Mouse (Mus musculus) MEL (cell line): Measurements from ENCODE around the gene Vwce. TPM values are rescaled to one million over a fixed set of nuclear protein-coding genes. Genes with fewer than 3 reads are reported as not detected.
A peak's percentile ranks its signal among the peaks of the same experiment; 100 is the strongest.

Experiments used
- DNase-seq: peaks from one replicate; pipeline ENCODE4 v3.0.0; 2011; ENCODE audit warnings: low read depth, low spot score
- H3K27ac ChIP-seq: 2 replicates; pipeline ENCODE4 v1.5.1; 2012; ENCODE audit warnings: low read depth, mild to moderate bottlenecking, control low read depth, low read length, moderate library complexity; ENCODE audit not compliant: control insufficient read depth
- H3K27me3 ChIP-seq, 2 experiments: fragments of 150-350 bp in 1 of 2; sonication (generic) in 1 of 2; 2 replicates each; pipeline ENCODE4 v1.6.1; 2012; ENCODE audit warnings: low read length in 2 of 2, mild to moderate bottlenecking in 2 of 2, improper control_type of control experiment in 1 of 2, moderate library complexity in 1 of 2; ENCODE audit not compliant: insufficient read depth in 2 of 2, control insufficient read depth in 1 of 2
- H3K36me3 ChIP-seq, 2 experiments: 2 replicates each; pipeline ENCODE4 v1.6.1; 2012 to 2014; ENCODE audit warnings: low read length in 2 of 2, improper control_type of control experiment in 1 of 2, inconsistent platforms in 1 of 2, mild to moderate bottlenecking in 1 of 2; ENCODE audit not compliant: insufficient read depth in 2 of 2, control insufficient read depth in 1 of 2
- H3K4me1 ChIP-seq, 2 experiments: fragments of 150-350 bp in 1 of 2; sonication (generic) in 1 of 2; 2 replicates each; pipeline ENCODE4 v1.6.1; 2012; ENCODE audit warnings: low read length in 2 of 2, improper control_type of control experiment in 1 of 2, mild to moderate bottlenecking in 1 of 2; ENCODE audit not compliant: insufficient read depth in 2 of 2, control insufficient read depth in 1 of 2
- H3K4me3 ChIP-seq, 2 experiments: fragments of 150-350 bp in 1 of 2; sonication (generic) in 1 of 2; 2 replicates each; pipeline ENCODE4 v1.5.1; 2012; ENCODE audit warnings: low read depth in 2 of 2, low read length in 2 of 2, mild to moderate bottlenecking in 2 of 2, moderate library complexity in 2 of 2, control low read depth in 1 of 2, improper control_type of control experiment in 1 of 2; ENCODE audit not compliant: control insufficient read depth in 1 of 2, insufficient read depth in 1 of 2
- H3K79me2 ChIP-seq: 2 replicates; pipeline ENCODE4 v1.6.1; 2012; ENCODE audit warnings: mild to moderate bottlenecking, low read length, moderate library complexity; ENCODE audit not compliant: control insufficient read depth, poor library complexity, insufficient read depth
- H3K9ac ChIP-seq: 2 replicates; pipeline ENCODE4 v1.6.1; 2012; ENCODE audit warnings: low read depth, mild to moderate bottlenecking, control low read depth, low read length, moderate library complexity; ENCODE audit not compliant: control insufficient read depth, poor library complexity, severe bottlenecking
- H3K9me3 ChIP-seq: fragments of 150-350 bp; sonication (generic); replicated peaks from 2 replicates; pipeline ENCODE4 v1.6.1; 2012; ENCODE audit warnings: mild to moderate bottlenecking, low read length, improper control_type of control experiment, moderate library complexity; ENCODE audit not compliant: insufficient read depth
- BHLHE40 ChIP-seq: IDR thresholded peaks from 2 replicates; pipeline ENCODE4 v1.6.1; 2012; ENCODE audit warnings: low read depth, mild to moderate bottlenecking, inconsistent platforms, low read length, improper control_type of control experiment, borderline replicate concordance
- CHD1 ChIP-seq: IDR thresholded peaks from 2 replicates; pipeline ENCODE4 v1.6.1; 2012; ENCODE audit warnings: low read depth, mild to moderate bottlenecking, inconsistent platforms, low read length, improper control_type of control experiment
- CTCF ChIP-seq, 3 experiments: IDR thresholded peaks in 2 of 3; conservative IDR thresholded peaks in 1 of 3; 2 replicates each; pipeline ENCODE4 v1.5.1; 2011 to 2012; ENCODE audit warnings: low read length in 3 of 3, low read depth in 2 of 3, mild to moderate bottlenecking in 2 of 3, improper control_type of control experiment in 1 of 3, inconsistent platforms in 1 of 3, mixed read lengths in 1 of 3, moderate library complexity in 1 of 3; ENCODE audit not compliant: control insufficient read depth in 1 of 3, insufficient read depth in 1 of 3, poor library complexity in 1 of 3, severe bottlenecking in 1 of 3
- E2F4 ChIP-seq: IDR thresholded peaks from 2 replicates; pipeline ENCODE4 v1.6.1; 2011; ENCODE audit warnings: low read depth, low read length, improper control_type of control experiment, borderline replicate concordance
- ELF1 ChIP-seq: IDR thresholded peaks from 2 replicates; pipeline ENCODE4 v1.6.1; 2014; ENCODE audit warnings: low read depth, mild to moderate bottlenecking, inconsistent platforms, low read length, improper control_type of control experiment, moderate library complexity
- ETS1 ChIP-seq: IDR thresholded peaks from 2 replicates; pipeline ENCODE4 v1.6.1; 2012; ENCODE audit warnings: low read depth, mild to moderate bottlenecking, inconsistent platforms, low read length, improper control_type of control experiment, moderate library complexity
- GABPA ChIP-seq: IDR thresholded peaks from 2 replicates; pipeline ENCODE4 v1.6.1; 2012; ENCODE audit warnings: low read depth, mild to moderate bottlenecking, inconsistent platforms, low read length, improper control_type of control experiment, moderate library complexity
- HCFC1 ChIP-seq: IDR thresholded peaks from 2 replicates; pipeline ENCODE4 v1.6.1; 2012; ENCODE audit warnings: low read depth, mild to moderate bottlenecking, inconsistent platforms, low read length, improper control_type of control experiment, moderate library complexity
- JUND ChIP-seq: IDR thresholded peaks from 2 replicates; pipeline ENCODE4 v1.6.1; 2011; ENCODE audit warnings: low read depth, mild to moderate bottlenecking, improper control_type of control experiment, low read length
- MXI1 ChIP-seq: IDR thresholded peaks from 2 replicates; pipeline ENCODE4 v1.6.1; 2011; ENCODE audit warnings: mild to moderate bottlenecking, low read depth, low read length, improper control_type of control experiment
- MYC ChIP-seq: IDR thresholded peaks from 2 replicates; pipeline ENCODE4 v1.6.1; 2011; ENCODE audit warnings: low read depth, mild to moderate bottlenecking, low read length, improper control_type of control experiment, moderate library complexity
- NELFE ChIP-seq: IDR thresholded peaks from 2 replicates; pipeline ENCODE4 v1.6.1; 2011; ENCODE audit warnings: low read depth, low read length, improper control_type of control experiment
- POLR2A ChIP-seq, 2 experiments: IDR thresholded peaks; 2 replicates each; pipeline ENCODE4 v1.6.1; 2011 to 2012; ENCODE audit warnings: low read length in 2 of 2, mild to moderate bottlenecking in 2 of 2, control low read depth in 1 of 2, improper control_type of control experiment in 1 of 2, low read depth in 1 of 2, moderate library complexity in 1 of 2; ENCODE audit not compliant: control insufficient read depth in 1 of 2, insufficient read depth in 1 of 2, poor library complexity in 1 of 2
- RAD21 ChIP-seq: IDR thresholded peaks from 2 replicates; pipeline ENCODE4 v1.6.1; 2011; ENCODE audit warnings: mild to moderate bottlenecking, low read depth, low read length, improper control_type of control experiment
- RCOR1 ChIP-seq: IDR thresholded peaks from 2 replicates; pipeline ENCODE4 v1.6.1; 2012; ENCODE audit warnings: low read depth, mild to moderate bottlenecking, inconsistent platforms, low read length, improper control_type of control experiment
- SIN3A ChIP-seq: IDR thresholded peaks from 2 replicates; pipeline ENCODE4 v1.6.1; 2012; ENCODE audit warnings: low read length, improper control_type of control experiment, inconsistent platforms
- SMC3 ChIP-seq: IDR thresholded peaks from 2 replicates; pipeline ENCODE4 v1.6.1; 2011; ENCODE audit warnings: low read depth, low read length, improper control_type of control experiment
- TAL1 ChIP-seq: IDR thresholded peaks from 2 replicates; pipeline ENCODE4 v1.6.1; 2012; ENCODE audit warnings: mild to moderate bottlenecking, inconsistent platforms, low read length, moderate library complexity, mixed read lengths
- TBP ChIP-seq: IDR thresholded peaks from 2 replicates; pipeline ENCODE4 v1.8.0; 2011; ENCODE audit warnings: low read depth, low read length, improper control_type of control experiment
- TCF12 ChIP-seq: IDR thresholded peaks from 2 replicates; pipeline ENCODE4 v1.6.1; 2014; ENCODE audit warnings: low read depth, mild to moderate bottlenecking, inconsistent platforms, low read length, improper control_type of control experiment, moderate library complexity
- UBTF ChIP-seq: IDR thresholded peaks from 2 replicates; pipeline ENCODE4 v1.6.1; 2012; ENCODE audit warnings: low read depth, mild to moderate bottlenecking, inconsistent platforms, low read length, improper control_type of control experiment, moderate library complexity, borderline replicate concordance; ENCODE audit not compliant: insufficient read depth
- USF2 ChIP-seq, 2 experiments: IDR thresholded peaks; 2 replicates each; pipeline ENCODE4 v1.6.1; 2011 to 2012; ENCODE audit warnings: improper control_type of control experiment in 2 of 2, low read length in 2 of 2, borderline replicate concordance in 1 of 2, inconsistent platforms in 1 of 2, low read depth in 1 of 2, mild to moderate bottlenecking in 1 of 2; ENCODE audit not compliant: insufficient read depth in 1 of 2
- ZC3H11A ChIP-seq: IDR thresholded peaks from 2 replicates; pipeline ENCODE4 v1.6.1; 2012; ENCODE audit warnings: low read depth, mild to moderate bottlenecking, inconsistent platforms, low read length, improper control_type of control experiment
- ZKSCAN1 ChIP-seq: IDR thresholded peaks from 2 replicates; pipeline ENCODE4 v1.6.1; 2012; ENCODE audit warnings: low read depth, mild to moderate bottlenecking, inconsistent platforms, low read length, improper control_type of control experiment, moderate library complexity
- ZMIZ1 ChIP-seq: IDR thresholded peaks from 2 replicates; pipeline ENCODE4 v1.6.1; 2012; ENCODE audit warnings: low read depth, mild to moderate bottlenecking, inconsistent platforms, low read length, improper control_type of control experiment, moderate library complexity
- ZNF384 ChIP-seq: IDR thresholded peaks from 2 replicates; pipeline ENCODE4 v1.6.1; 2012; ENCODE audit warnings: low read depth, mild to moderate bottlenecking, inconsistent platforms, low read length, improper control_type of control experiment
- polyA plus RNA-seq, 2 experiments: library from polyadenylated mRNA; stranded (reverse) in 1 of 2; unstranded in 1 of 2; fragments of >175 nt in 1 of 2; fragments of >200 nt in 1 of 2; gene quantifications; 2 replicates each; pipeline versions ENCODE4 v1.2.1 to v1.2.4; 2012; ENCODE audit warnings: low replicate concordance in 2 of 2, low read depth in 1 of 2; ENCODE audit not compliant: insufficient read length in 2 of 2, insufficient read depth in 1 of 2, missing spikeins in 1 of 2
- total RNA-seq: library from RNA; depleted of rRNA; stranded (reverse); fragments of 300-350 nt; gene quantifications from 2 replicates; pipeline ENCODE4 v1.2.3, GENCODE M21; 2012

Gene Vwce
- total and polyA plus RNA-seq, 3 experiments, result 0.04 to 666 (median 1.8) TPM

- no peak for TF ChIP-seq BHLHE40
Measured at GRCm38 (mm10) chr19:10602247-10602769, 31.7 kb upstream of the Vwce start (continued).

- H3K4me1 ChIP-seq, result peaks cover 8 to 19% of the 10 kb centered on the region in 2 experiments
Measured at GRCm38 (mm10) chr19:10602787-10603186, 31.2 kb upstream of the Vwce start.

GRCm38 (mm10) chr19:10603660-10604523, 30.1 kb upstream of the Vwce start:
- Histone ChIP-seq H3K9me3 (no peaks in the 10 kb centered on the region), H3K4me3 (peak overlapping the region; percentile 70), H3K9ac (peak overlapping the region; percentile 85), H3K27ac (peak overlapping the region; percentile 84), H3K79me2 (peaks cover 31% of the 10 kb centered on the region), H3K36me3 (peaks cover 10 to 22% of the 10 kb centered on the region in 2 experiments), H3K27me3 (no peaks in the 10 kb centered on the region), H3K4me1 (peaks cover 8 to 19% of the 10 kb centered on the region in 2 experiments)
- TF ChIP-seq POLR2A (IDR thresholded peaks at IDR 0.05; ENCODE audit: control insufficient read depth in 1 of 2, insufficient read depth in 1 of 2, low read depth in 1 of 2, low read length in 2 of 2, poor library complexity in 1 of 2) (peak; percentile 13 to 49; a peak in 1 of 4 replicates), NELFE (peak; percentile 12; the same call in 1 of the 2 replicates), TCF12 (peak; percentile 39; the same call in 1 of the 2 replicates), GABPA (no peak), ZC3H11A (no peak), ZNF384 (no peak), TBP (peak; percentile 53; the same call in 1 of the 2 replicates), RCOR1 (no peak), MXI1 (peak; percentile 26), SIN3A (peak; percentile 13; the same call in 1 of the 2 replicates), MYC (no peak), CHD1 (no peak)
- DNase-seq, result peak; percentile 71

More at GRCm38 (mm10) chr19:10602787-10603186, 31.2 kb upstream of the Vwce start:
- peak; percentile 77 for TF ChIP-seq SMC3
- TF ChIP-seq TBP, result peak; percentile 59
- peak in 1 of 2 experiments; percentile 56; a peak in 2 of 4 replicates for TF ChIP-seq POLR2A (IDR thresholded peaks at IDR 0.05; ENCODE audit: control insufficient read depth in 1 of 2, insufficient read depth in 1 of 2, low read depth in 1 of 2, low read length in 2 of 2, poor library complexity in 1 of 2)
- peak; percentile 82 for TF ChIP-seq ZNF384
- TF ChIP-seq ELF1, result peak; percentile 84
- TF ChIP-seq RAD21, result peak; percentile 75
- TF ChIP-seq ZC3H11A, result peak; percentile 59
- TF ChIP-seq CHD1, result no peak
- peak; percentile 77 for TF ChIP-seq HCFC1
- TF ChIP-seq UBTF, result no peak
- TF ChIP-seq USF2 (IDR thresholded peaks at IDR 0.05; ENCODE audit: borderline replicate concordance in 1 of 2, insufficient read depth in 1 of 2, low read depth in 1 of 2, low read length in 2 of 2), result no peak
- no peak for TF ChIP-seq ZMIZ1
- TF ChIP-seq BHLHE40, result no peak
- peak; percentile 92 to 95 (median 92) for TF ChIP-seq CTCF (IDR thresholded peaks at IDR 0.05 in 2 of 3, conservative IDR thresholded peaks at IDR 0.05 in 1 of 3; ENCODE audit: control insufficient read depth in 1 of 3, insufficient read depth in 1 of 3, low read depth in 2 of 3, low read length in 3 of 3, poor library complexity in 1 of 3, severe bottlenecking in 1 of 3)
- peak; percentile 28; the same call in 1 of the 2 replicates for TF ChIP-seq NELFE
- TF ChIP-seq SIN3A, result peak; percentile 80
- TF ChIP-seq RCOR1, result 0 out of 2 replicates have a peak, but pooled peaks have one; percentile 32
- TF ChIP-seq E2F4, result no peak
- TF ChIP-seq TAL1, result no peak
- no peak; the same call in 1 of the 2 replicates for TF ChIP-seq TCF12
- no peak for TF ChIP-seq JUND
- TF ChIP-seq ETS1, result peak; percentile 59; the same call in 1 of the 2 replicates
- no peak for TF ChIP-seq ZKSCAN1
- peak; percentile 94 for DNase-seq
- Histone ChIP-seq H3K4me3 (peak overlapping the region; percentile 55 to 59), H3K9me3 (no peaks in the 10 kb centered on the region), H3K79me2 (peaks cover 23% of the 10 kb centered on the region), H3K27ac (peak overlapping the region; percentile 84), H3K36me3 (peaks cover 4 to 22% of the 10 kb centered on the region in 2 experiments), H3K27me3 (no peaks in the 10 kb centered on the region), H3K9ac (peak overlapping the region; percentile 85)
